Mouse (Mus musculus): ENCODE results near the gene Atg4a.

Gene Atg4a

DNA sequence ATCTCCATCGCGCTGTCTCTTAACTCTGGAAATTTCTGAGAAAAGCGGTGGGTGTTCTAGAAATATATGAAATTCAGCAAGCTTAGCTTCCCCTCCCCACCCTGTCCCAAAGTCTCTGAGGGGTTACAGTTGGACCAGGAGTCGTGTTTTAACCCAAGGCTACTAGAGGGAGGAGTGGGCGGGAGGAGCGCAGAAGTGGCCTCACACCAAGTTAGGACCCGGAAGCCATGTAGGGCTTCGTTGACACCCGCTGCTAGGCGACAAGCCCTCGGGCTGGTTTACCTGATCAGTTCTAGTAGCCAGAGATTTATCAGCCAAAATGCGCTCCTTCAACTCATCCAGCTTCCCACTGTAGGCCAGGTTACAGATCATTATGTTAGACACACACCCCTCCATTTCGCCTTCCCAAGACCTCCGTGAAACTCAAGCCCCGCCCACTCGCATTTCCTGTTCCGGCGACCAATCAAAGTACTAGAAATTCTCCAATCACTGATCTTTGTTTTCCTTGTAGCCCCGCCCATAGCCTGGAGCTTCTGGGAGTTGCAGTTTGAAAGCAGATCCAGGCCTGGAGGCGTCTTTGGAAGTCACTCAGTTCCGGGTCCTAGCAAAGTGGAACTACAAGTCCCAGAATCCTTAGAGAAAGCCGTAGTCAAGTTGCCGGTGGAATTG lies at the start of gene Atg4a, which contains the start of gene Psmd10:
Gene Atg4a (plus strand): TSS at position 636 of the 669 bp plus-strand sequence.
Gene Psmd10 (minus strand): TSS at position 457 of the 669 bp plus-strand sequence.
- peak; percentile 95 for DNase-seq (ENCODE audit: low spot score)

DNA sequence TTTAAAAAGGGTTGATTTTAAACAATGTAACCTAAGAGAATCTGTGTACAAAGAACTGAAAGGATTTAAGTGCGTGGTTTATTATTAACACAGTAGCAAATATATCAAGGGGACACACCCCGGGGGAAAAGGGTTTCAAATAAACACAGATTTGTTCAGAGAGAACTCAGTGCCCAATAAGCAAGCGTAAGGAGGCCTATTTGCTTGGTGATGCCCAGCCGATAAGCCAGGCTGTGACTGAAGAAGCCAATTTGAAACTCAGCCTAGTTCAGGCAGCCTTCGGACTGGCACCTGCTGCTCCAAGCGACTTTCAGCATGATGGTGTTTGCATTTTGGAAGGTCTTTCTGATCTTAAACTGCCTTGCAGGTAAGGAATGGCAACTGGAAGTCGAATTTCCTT lies 49.3 kb upstream of the Atg4a start, which contains the start of gene Vsig1:
Gene Vsig1 (plus strand): TSS at position 249 of the 400 bp plus-strand sequence.
- DNase-seq (ENCODE audit: low spot score): no peak

DNA sequence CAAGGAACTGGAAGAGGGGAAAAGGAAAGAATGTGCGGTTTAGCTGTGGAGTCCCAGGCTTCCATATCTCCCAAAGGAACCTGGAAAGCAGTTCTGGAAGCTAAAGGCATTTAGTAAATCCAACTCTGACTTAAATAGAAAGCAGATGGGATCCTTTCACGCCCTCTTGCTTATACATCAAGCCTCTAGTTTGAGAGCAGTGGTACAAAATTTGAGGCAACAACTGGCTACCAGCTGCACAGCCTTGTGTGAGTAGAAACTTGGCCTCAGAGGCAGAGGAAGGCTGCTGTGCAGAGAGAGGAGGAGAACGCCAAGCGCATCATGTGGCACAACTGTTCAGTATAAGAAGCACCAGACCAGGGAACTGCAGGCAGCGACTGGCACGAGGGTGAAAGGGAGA lies 35.4 kb upstream of the Atg4a start:
- no peak for DNase-seq (ENCODE audit: low spot score)

DNA sequence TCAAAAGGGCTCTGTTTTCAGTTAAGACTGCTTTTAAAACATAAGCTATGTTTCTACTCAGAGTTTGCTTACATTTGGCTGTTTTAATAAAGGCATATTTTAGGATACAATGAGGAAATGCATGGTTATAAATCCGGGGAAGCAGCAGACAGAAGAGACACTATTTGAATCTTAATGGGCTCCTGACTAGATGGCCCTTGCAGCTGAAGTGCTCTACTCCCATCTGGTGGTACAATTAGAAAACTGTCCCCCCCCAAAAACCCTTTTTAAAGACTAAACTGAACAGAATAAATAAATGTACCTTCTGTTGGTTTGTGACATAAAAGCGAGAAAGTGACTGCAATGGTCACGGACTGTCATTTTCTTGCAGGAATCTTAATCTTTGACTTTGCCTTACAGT lies 24.6 kb upstream of the Atg4a start:
- no peak for DNase-seq (ENCODE audit: low spot score)

DNA sequence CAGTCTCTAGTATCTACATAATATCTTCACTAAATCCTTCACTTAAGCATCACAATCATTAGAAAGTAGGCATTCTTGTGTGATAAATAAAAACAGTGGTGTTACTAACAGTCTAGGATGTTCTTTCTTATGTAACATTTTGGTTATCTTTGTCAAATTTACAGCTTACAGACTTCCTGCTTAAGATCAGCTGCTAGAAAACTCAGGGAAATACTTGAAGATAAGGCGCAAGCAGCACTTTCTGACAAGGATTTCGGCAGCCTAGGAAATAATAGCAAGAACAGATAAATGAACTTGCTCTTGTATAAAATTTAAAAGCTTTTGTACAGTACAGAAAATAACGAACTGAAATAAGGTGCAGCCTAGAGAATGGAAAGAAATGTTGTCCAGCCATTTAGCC lies 23.4 kb upstream of the Atg4a start:
- DNase-seq (ENCODE audit: low spot score): no peak

DNA sequence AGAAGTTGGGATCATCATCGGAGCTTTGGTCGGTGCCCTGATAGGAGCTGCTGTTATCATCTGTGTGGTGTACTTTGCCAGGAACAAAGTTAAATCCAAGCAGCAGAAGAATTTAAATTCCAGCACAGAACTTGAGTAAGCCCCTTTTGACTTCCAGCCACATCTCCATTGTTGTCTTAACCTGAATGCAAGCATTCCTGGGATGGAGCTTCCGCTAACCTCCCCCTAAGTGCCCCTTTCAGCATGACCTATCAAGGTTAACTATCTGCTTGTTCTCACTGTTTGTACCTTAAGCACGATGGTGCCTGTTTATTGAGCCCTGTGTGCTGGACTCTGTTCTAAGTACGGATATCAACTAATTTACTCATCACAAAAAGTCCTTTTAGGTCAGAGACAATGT lies 20.4 kb upstream of the Atg4a start:
- no peak for DNase-seq (ENCODE audit: low spot score)

DNA sequence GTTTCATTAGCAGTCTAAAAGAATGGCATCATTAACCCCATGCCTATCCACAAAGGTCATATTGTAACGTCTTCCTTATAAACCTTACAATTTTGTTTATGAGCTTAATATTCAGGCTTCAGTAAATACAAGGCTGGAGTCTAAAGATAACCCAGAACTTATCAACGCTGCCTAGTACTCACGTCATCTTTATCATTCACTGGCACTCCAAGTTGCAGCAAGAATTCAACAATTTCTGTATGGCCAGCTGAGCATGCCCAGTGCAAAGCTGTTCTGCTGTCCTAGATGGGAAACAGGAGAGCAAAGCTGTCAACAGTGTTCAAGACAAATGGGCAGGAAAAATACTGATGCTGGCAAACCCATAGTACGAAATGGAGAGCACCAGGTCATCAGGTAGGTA lies 3.1 kb upstream of the Atg4a start:
- no peak for DNase-seq (ENCODE audit: low spot score)

DNA sequence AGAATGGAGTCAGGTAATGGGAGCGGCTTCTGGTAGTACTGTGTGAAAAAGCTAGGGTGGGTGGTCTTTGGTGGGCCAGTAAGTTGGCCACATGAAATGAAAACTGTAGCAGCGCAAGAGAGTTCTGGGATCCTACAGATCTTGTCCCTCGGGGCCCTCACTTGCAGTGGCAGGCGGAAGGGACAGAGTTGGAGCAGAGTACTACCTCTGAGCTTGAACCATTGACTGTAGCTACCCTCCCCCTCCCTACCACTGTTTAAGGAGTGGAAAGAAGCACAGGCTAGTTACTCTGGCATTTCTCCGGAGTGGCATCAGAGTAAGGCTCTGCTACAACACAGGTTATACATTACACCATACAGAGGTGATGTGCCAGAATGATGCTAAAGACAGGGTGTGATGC lies 252 bp downstream of the Atg4a start:
- no peak for DNase-seq (ENCODE audit: low spot score)

DNA sequence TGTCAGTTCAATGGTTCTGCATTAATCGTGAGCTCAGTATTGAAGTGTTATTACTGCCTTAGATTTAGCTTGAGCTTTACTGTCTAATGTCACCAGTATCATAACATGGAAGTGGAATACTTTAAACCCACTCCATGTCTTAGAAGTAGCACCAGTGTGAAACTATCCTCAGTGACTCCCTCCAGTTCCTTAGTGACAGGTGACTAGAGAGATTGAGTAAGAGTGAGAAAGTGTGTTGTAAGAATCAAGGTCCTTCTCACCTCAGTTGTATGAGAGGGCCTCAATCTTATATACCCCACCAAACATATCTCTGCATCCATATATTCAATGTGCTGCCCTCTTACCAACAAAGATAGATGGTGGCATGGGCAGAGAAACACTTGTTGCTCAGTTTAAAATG lies 22.2 kb downstream of the Atg4a start:
- no peak for DNase-seq (ENCODE audit: low spot score)

DNA sequence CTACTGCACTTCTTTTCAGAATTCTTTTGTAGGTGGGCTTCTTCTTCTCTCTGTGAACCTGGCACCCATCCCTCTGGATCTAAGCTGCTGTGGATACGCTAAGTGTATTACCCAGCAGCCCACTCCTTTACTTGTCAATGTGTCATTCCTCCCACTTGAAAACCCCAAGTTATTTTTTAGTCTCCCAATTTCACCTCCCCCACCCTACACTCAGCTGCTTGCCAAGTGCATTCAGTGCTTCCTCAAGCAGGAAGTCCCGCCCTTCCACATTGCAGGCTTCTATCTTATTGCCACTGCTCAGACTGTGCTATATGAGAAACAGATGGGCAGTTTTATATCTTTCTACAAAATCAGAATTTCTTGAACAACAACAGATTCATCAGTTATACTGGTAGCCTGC lies 22.8 kb downstream of the Atg4a start:
- DNase-seq (ENCODE audit: low spot score): peak; percentile 9

DNA sequence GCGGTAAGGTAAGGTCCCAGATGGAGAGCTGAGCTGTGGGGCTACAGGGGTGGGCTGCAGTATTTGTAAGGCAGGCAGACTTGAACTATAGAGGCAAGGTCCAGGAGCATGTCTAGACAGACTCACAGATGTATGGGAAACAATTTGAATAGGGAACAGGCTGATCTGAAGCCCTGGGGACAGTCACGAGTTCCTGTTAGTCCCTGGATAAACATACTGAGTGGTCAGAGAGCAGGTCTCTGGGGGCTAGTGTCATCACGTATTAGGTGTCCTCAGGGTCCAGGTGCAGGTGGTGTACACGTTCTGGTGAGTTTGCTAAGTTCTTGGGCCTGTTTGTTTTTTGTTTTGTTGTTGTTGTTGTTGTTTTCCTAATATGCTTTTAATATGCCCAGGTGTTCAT lies 23.5 kb downstream of the Atg4a start:
- DNase-seq (ENCODE audit: low spot score): no peak

DNA sequence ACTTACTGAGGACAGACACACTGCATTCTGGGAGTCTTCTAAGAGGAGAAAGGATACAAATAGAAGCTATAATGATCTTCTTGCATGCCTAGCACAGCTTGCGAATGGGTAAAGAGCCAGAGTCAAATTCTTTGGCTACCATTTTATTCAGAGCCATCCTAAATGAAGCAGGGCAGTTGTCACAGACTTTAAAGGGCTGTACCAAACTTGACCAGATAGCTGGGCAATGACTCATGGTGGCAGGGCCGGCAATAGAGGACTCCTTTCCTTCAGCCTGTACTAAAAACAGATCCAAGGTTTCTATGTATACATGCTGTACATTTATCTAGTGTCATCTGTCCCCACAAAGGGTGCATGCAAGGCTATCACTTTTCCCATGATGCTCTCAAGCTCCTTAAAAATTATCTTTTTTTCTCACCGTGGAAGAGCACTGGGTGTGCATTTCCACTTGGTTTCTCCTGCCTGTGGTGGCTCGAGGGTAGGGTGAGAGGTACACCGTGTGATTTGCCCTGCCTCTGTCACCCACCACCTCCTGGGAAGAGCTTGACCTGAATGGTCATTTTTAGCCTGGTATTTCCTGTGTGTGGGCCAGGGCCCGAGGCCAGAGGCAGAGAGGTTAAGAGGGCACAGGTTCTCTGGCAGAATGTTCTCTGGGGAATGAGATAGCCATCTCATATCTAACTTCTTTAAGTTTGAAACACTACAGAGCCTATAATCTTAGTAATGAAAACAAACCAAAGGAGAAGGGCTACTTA lies 26.7 kb downstream of the Atg4a start:
- no peak for DNase-seq (ENCODE audit: low spot score)

DNA sequence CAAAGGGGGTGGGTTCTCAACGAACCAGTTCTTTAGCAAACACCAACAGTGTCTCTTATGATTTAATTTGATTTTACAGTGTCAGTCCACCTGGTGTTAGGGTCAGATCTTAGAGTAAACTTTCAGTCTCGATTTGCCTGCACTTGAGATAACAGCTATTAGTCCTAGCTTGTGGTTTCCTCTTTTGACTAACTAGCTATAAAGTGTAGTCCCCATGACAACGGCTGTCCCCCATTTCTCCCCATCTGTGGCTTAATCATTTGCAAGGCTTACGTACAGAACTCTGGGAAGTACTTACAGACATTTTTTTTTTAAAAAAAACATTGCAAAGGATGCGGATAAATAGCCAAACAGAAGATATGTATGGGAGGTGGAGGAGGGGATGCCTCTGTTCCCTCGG lies 28.1 kb downstream of the Atg4a start:
- no peak for DNase-seq (ENCODE audit: low spot score)

DNA sequence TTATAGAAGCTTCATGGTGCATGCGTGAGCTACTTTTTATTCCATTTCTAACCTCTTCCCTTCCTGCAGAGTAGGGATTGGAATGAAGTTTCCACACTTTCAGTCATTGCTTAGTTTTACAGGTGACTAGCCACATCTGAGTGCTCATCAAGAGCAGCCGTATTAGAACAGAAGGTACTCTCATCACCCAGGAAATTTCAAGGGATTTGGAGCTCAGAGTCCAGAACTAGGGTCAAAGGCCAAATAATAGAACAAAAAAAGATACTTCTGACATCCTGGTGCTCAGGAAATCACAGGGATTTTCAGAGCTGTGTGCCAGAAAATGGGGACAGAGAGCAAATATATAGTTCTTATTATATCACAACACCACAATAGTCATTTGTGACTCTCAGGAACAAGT lies 28.5 kb downstream of the Atg4a start:
- DNase-seq (ENCODE audit: low spot score): no peak

DNA sequence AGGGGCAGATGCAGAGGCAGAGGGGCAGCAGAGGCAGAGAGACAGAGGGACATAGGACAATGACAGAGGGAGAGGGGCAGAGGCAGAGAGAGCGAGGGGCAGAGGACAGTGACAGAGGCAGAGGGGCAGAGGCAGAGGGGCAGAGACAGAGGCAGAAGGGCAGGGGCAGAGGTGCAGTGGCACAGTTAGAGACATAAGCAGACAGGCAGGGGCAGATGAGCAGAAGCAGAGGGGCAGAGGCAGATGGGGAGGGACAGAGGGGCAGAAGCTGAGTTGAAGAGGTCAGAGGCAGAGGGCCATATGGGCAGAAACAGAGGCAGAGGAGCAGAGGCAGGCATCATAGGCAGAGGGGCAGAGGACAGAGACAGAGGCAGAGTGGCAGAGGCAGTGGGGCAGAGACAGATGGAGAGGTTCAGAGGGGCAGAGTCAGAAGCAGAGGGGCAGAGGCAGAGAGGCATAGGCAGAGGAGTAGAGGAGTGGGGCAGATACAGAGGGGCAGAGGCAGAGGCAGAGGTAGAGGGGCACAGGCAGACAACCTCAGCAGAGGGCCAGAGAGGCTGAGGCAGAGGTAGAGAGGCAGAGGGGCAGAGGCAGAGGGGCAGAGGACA lies 40.3 kb downstream of the Atg4a start:
- DNase-seq (ENCODE audit: low spot score): no peak

DNA sequence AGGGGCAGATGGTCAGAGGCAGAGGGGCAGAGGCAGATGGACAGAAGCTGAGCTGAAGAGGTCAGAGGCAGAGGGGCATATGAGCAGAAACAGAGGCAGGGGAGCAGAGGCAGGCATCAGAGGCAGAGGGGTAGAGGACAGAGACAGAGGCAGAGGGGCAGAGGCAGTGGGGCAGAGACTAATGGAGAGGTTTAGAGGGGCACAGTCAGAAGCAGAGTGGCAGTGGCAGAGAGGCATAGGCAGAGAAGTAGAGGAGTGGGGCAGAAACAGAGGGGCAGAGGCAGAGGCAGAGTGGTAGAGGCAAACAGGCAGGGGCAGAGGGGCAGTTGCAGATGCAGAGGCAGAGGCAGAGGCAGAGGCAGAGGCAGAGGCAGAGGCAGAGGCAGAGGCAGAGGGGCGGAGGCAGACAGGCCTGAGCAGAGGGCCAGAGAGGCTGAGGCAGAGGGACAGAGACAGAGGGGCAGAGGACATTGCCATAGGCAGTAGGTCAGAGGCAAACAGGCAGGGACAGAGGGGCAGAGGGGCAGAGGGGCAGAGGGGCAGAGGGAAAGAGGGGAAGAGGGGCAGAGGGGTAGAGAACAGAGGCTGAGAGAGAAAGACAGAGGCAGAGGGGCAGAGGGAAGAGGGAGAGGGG lies 41.3 kb downstream of the Atg4a start:
- no peak for DNase-seq (ENCODE audit: low spot score)

DNA sequence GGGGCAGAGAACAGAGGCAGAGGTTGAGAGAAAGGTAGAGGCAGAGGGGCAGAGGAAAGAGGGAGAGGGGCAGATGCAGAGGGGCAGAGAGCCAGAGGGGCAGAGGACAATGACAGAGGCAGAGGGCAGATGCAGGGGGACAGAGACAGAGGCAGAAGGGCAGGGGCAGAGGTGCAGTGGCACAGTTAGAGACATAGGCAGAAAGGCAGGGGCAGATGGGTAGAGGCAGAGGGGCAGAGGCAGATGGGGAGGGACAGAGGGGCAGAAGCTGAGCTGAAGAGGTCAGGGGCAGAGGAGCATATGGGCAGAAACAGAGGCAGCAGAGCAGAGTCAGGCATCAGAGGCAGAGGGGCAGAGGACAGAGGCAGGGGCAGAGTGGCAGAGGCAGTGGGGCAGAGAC lies 42.2 kb downstream of the Atg4a start:
- DNase-seq (ENCODE audit: low spot score): no peak

DNA sequence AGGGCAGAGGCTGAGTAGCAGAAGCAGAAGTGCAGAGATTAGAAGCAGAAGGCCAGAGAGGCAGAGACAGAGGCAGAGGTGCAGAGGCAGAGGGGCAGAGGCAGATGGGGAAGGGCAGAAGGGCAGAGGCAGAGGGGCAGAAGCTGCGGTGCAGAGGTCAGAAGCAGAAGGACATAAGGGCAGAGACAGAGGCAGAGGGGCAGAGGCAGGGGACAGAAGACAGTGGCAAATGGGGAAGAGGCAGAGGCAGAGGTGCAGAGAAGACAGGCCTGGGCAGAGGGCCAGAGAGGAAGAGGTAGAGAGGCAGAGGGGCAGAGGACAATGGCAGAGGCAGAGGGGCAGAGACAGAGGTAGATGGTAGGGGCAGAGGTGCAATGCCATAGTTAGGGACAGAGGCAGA lies 193.0 kb downstream of the Atg4a start:
- DNase-seq (ENCODE audit: low spot score): no peak

DNA sequence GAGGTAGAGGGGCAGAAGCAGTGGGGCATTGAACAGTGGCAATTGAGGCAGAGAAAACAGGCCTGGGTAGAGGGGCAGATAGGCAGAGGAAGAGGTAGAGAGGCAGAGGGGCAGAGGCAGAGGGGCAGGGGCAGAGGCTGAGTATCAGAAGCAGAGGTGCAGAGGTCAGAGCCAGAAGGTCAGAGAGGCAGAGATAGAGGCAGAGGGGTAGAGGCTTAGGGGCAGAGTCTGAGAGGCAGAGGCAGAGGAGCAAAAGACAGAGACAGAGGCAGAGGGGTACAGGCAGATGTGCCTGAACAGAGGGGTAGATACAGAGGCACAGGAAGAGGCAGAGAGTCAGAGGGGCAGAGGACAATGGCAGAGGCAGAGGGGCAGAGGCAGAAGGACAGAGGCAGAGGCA lies 193.6 kb downstream of the Atg4a start:
- DNase-seq (ENCODE audit: low spot score): no peak

DNA sequence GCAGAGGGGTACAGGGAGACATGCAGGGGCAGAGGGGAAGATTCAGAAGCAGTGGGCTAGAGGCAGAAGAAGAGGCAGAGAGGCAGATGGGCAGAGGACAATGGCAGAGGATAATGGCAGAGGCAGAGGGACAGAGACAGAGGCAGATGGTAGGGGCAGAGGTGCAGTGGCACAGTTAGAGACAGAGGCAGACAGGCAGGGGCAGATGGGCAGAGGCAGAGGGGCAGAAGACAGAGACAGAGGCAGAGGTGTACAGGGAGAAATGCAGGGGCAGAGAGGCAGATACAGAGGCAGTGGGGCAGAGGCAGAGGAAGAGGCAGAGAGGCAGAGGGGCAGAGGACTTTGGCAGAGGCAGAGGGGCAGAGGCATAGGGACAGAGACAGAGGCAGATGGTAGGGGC lies 194.5 kb downstream of the Atg4a start:
- DNase-seq (ENCODE audit: low spot score): no peak

DNA sequence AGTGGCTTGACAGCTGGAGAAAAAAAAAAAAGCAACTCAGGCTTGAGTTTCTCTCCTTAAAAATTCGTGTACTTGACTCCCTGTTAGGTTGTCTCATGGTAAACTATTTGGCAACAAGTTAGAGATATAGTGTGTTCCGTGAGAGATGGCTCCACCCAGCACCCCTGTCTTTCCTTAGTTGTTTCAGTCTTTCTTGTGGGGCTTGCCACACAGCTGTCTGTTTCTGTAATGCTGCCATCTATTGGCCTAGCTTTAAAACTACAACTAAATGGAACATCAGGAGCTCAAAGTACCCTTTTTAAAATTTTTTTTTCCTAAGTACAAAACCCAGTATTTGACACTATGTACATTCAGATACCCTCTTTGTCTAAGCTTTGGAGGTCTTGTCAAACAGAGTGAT lies 200.0 kb downstream of the Atg4a start:
- no peak for DNase-seq (ENCODE audit: low spot score)

DNA sequence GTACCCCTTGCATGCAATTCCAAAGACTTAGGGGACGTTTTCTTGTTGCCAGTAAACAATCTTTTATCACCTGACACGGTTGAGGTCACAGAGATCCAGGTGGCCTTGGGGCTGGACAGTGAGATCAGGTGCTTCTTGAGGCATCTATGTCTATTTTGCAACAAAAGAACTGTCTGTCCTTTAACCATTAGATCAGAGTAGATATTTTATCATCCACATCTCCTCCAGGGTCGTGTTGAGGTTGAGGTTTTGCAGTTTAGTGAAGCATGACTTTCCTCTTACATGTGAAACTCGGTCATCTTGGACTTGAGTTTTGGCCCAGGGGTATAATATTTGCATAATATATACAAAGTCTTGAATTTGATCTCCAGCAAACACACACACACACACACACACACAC lies 200.9 kb downstream of the Atg4a start:
- no peak for DNase-seq (ENCODE audit: low spot score)

DNA sequence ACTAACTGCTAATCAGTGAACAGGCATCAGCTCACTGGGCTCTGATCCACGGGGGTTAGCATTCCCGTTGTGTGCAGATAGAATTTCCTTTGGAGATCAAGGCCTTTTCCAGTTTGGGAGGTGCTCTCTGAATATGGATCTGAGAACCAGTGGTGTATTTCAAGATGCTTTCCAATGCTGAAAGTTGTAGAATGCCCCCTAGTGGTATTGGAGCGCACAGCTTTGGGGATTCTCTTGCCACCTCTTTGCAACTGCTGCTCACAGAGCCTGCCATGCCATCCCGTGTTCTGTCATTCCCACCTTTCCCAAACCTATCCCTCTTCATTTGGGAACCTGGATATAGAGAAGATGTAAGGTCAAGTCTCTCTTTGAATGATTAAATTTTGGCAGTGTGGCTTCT lies 201.5 kb downstream of the Atg4a start:
- DNase-seq (ENCODE audit: low spot score): peak; percentile 11

All from layer of hippocampus, adult 11-12 months (tissue).